Mouse (Mus musculus): ENCODE data around the gene Ptprt. TPM values are rescaled to one million over a fixed set of nuclear protein-coding genes. Genes with fewer than 3 reads are reported as not detected.

The Ptprt gene
- polyA plus RNA-seq, 1 experiment from 2014 or later, result 0.77 TPM

- Histone ChIP-seq H3K4me2 (no peak overlapping the region), H3K9ac (ENCODE audit: low read length) (no peak overlapping the region), H3K27ac (ENCODE audit: low read depth, low read length) (no peak overlapping the region), H3K36me3 (ENCODE audit: control insufficient read depth, insufficient read depth, low read length) (no peaks in the 10 kb centered on the region), H3K4me3 (ENCODE audit: low read depth, low read length) (no peak overlapping the region), H3K9me3 (ENCODE audit: control insufficient read depth, low read length) (no peaks in the 10 kb centered on the region), H3K27me3 (ENCODE audit: control insufficient read depth, insufficient read depth, low read length) (no peaks in the 10 kb centered on the region), H3K4me1 (ENCODE audit: control insufficient read depth, insufficient read depth, low read length) (no peaks in the 10 kb centered on the region)
- no peak for ATAC-seq (ENCODE audit: low FRiP score)
- whole genome bisulfite sequencing, result 79% methylated on average over 6 of the region's 6 CpGs
- no peak for DNase-seq (ENCODE audit: low spot score, missing footprints)
These were observed 92.4 kb downstream of the Ptprt start for GRCm38 (mm10) chr2:162568308-162569100.

- H3K27me3 ChIP-seq (ENCODE audit: control insufficient read depth, insufficient read depth, low read length), result no peaks in the 10 kb centered on the region
- DNase-seq (ENCODE audit: low spot score, missing footprints), result no peak
- 90% methylated on average over 8 of the region's 8 CpGs for WGBS
These were observed 112.6 kb downstream of the Ptprt start for GRCm38 (mm10) chr2:162548312-162548711.

GRCm38 (mm10) chr2:162531638-162532037 is 129.3 kb downstream of the Ptprt start:
- no peaks in the 10 kb centered on the region for H3K36me3 ChIP-seq (ENCODE audit: control insufficient read depth, insufficient read depth, low read length)
- no peak overlapping the region for H3K9ac ChIP-seq (ENCODE audit: low read length)
- DNase-seq (ENCODE audit: low spot score, missing footprints) (no peak), ATAC-seq (ENCODE audit: low FRiP score) (no peak)
- no peaks in the 10 kb centered on the region for H3K4me1 ChIP-seq (ENCODE audit: control insufficient read depth, insufficient read depth, low read length)
- H3K4me2 ChIP-seq, result no peak overlapping the region
- no peaks in the 10 kb centered on the region for H3K27me3 ChIP-seq (ENCODE audit: control insufficient read depth, insufficient read depth, low read length)
- H3K4me3 ChIP-seq (ENCODE audit: low read depth, low read length), result no peak overlapping the region
- H3K27ac ChIP-seq (ENCODE audit: low read depth, low read length), result no peak overlapping the region
- 77% methylated on average over 7 of the region's 7 CpGs for WGBS
- no peaks in the 10 kb centered on the region; the same call in 1 of the 2 replicates for H3K9me3 ChIP-seq (ENCODE audit: control insufficient read depth, low read length)

More at GRCm38 (mm10) chr2:162548312-162548711, 112.6 kb downstream of the Ptprt start:
- Histone ChIP-seq H3K9me3 (ENCODE audit: control insufficient read depth, low read length) (no peaks in the 10 kb centered on the region), H3K36me3 (ENCODE audit: control insufficient read depth, insufficient read depth, low read length) (no peaks in the 10 kb centered on the region), H3K4me1 (ENCODE audit: control insufficient read depth, insufficient read depth, low read length) (no peaks in the 10 kb centered on the region), H3K9ac (ENCODE audit: low read length) (no peak overlapping the region), H3K4me2 (no peak overlapping the region), H3K4me3 (ENCODE audit: low read depth, low read length) (no peak overlapping the region), H3K27ac (ENCODE audit: low read depth, low read length) (no peak overlapping the region)
- no peak for ATAC-seq (ENCODE audit: low FRiP score)

- no peak for ATAC-seq (ENCODE audit: low FRiP score)
- Histone ChIP-seq H3K27me3 (ENCODE audit: control insufficient read depth, insufficient read depth, low read length) (no peaks in the 10 kb centered on the region), H3K4me3 (ENCODE audit: low read depth, low read length) (no peak overlapping the region), H3K9ac (ENCODE audit: low read length) (no peak overlapping the region), H3K36me3 (ENCODE audit: control insufficient read depth, insufficient read depth, low read length) (no peaks in the 10 kb centered on the region), H3K27ac (ENCODE audit: low read depth, low read length) (no peak overlapping the region), H3K4me2 (no peak overlapping the region), H3K9me3 (ENCODE audit: control insufficient read depth, low read length) (no peaks in the 10 kb centered on the region), H3K4me1 (ENCODE audit: control insufficient read depth, insufficient read depth, low read length) (no peaks in the 10 kb centered on the region)
- DNase-seq (ENCODE audit: low spot score, missing footprints), result no peak
- WGBS, result 93% methylated on average over 3 of the region's 3 CpGs
These were observed 132.0 kb downstream of the Ptprt start for GRCm38 (mm10) chr2:162528911-162529310.

- Histone ChIP-seq H3K4me3 (ENCODE audit: low read depth, low read length) (no peak overlapping the region), H3K4me2 (no peak overlapping the region), H3K27ac (ENCODE audit: low read depth, low read length) (no peak overlapping the region), H3K36me3 (ENCODE audit: control insufficient read depth, insufficient read depth, low read length) (no peaks in the 10 kb centered on the region), H3K27me3 (ENCODE audit: control insufficient read depth, insufficient read depth, low read length) (no peaks in the 10 kb centered on the region), H3K9me3 (ENCODE audit: control insufficient read depth, low read length) (no peaks in the 10 kb centered on the region), H3K9ac (ENCODE audit: low read length) (no peak overlapping the region), H3K4me1 (ENCODE audit: control insufficient read depth, insufficient read depth, low read length) (no peaks in the 10 kb centered on the region)
- 91% methylated on average over 8 of the region's 8 CpGs for WGBS
- DNase-seq (ENCODE audit: low spot score, missing footprints) (no peak), ATAC-seq (ENCODE audit: low FRiP score) (no peak)
These were observed 145.0 kb downstream of the Ptprt start for GRCm38 (mm10) chr2:162515993-162516392.

GRCm38 (mm10) chr2:162513072-162513471 is 147.9 kb downstream of the Ptprt start:
- H3K27ac ChIP-seq (ENCODE audit: low read depth, low read length), result no peak overlapping the region
- H3K27me3 ChIP-seq (ENCODE audit: control insufficient read depth, insufficient read depth, low read length), result no peaks in the 10 kb centered on the region
- ATAC-seq (ENCODE audit: low FRiP score) (no peak), DNase-seq (ENCODE audit: low spot score, missing footprints) (no peak)
- no peaks in the 10 kb centered on the region for H3K9me3 ChIP-seq (ENCODE audit: control insufficient read depth, low read length)
- H3K4me1 ChIP-seq (ENCODE audit: control insufficient read depth, insufficient read depth, low read length), result no peaks in the 10 kb centered on the region; the same call in 1 of the 2 replicates
- no peak overlapping the region for H3K4me2 ChIP-seq
- WGBS, result 89% methylated on average over 4 of the region's 4 CpGs
- H3K36me3 ChIP-seq (ENCODE audit: control insufficient read depth, insufficient read depth, low read length), result no peaks in the 10 kb centered on the region
- H3K4me3 ChIP-seq (ENCODE audit: low read depth, low read length), result no peak overlapping the region
- no peak overlapping the region for H3K9ac ChIP-seq (ENCODE audit: low read length)

GRCm38 (mm10) chr2:162512094-162512493 is 148.9 kb downstream of the Ptprt start:
- 93% methylated on average over 1 of the region's 1 CpGs for WGBS
- Histone ChIP-seq H3K36me3 (ENCODE audit: control insufficient read depth, insufficient read depth, low read length) (no peaks in the 10 kb centered on the region), H3K4me2 (no peak overlapping the region), H3K9ac (ENCODE audit: low read length) (no peak overlapping the region), H3K27me3 (ENCODE audit: control insufficient read depth, insufficient read depth, low read length) (no peaks in the 10 kb centered on the region), H3K4me1 (ENCODE audit: control insufficient read depth, insufficient read depth, low read length) (peaks cover 2% of the 10 kb centered on the region; the same call in 1 of the 2 replicates), H3K4me3 (ENCODE audit: low read depth, low read length) (no peak overlapping the region), H3K9me3 (ENCODE audit: control insufficient read depth, low read length) (no peaks in the 10 kb centered on the region), H3K27ac (ENCODE audit: low read depth, low read length) (no peak overlapping the region)
- no peak for DNase-seq (ENCODE audit: low spot score, missing footprints)
- no peak for ATAC-seq (ENCODE audit: low FRiP score)

- no peak overlapping the region for H3K27ac ChIP-seq (ENCODE audit: low read depth, low read length)
- DNase-seq (ENCODE audit: low spot score, missing footprints) (no peak), ATAC-seq (ENCODE audit: low FRiP score) (no peak)
- no peak overlapping the region for H3K4me3 ChIP-seq (ENCODE audit: low read depth, low read length)
- H3K4me1 ChIP-seq (ENCODE audit: control insufficient read depth, insufficient read depth, low read length), result peaks cover 2% of the 10 kb centered on the region; the same call in 1 of the 2 replicates
- H3K4me2 ChIP-seq, result no peak overlapping the region
- no peak overlapping the region for H3K9ac ChIP-seq (ENCODE audit: low read length)
- H3K27me3 ChIP-seq (ENCODE audit: control insufficient read depth, insufficient read depth, low read length), result no peaks in the 10 kb centered on the region
- no peaks in the 10 kb centered on the region for H3K9me3 ChIP-seq (ENCODE audit: control insufficient read depth, low read length)
- 79% methylated on average over 5 of the region's 5 CpGs for WGBS
- H3K36me3 ChIP-seq (ENCODE audit: control insufficient read depth, insufficient read depth, low read length), result no peaks in the 10 kb centered on the region
These were observed 151.9 kb downstream of the Ptprt start for GRCm38 (mm10) chr2:162509016-162509415.

GRCm38 (mm10) chr2:162507664-162508063 is 153.3 kb downstream of the Ptprt start:
- ATAC-seq (ENCODE audit: low FRiP score), result no peak
- H3K4me1 ChIP-seq (ENCODE audit: control insufficient read depth, insufficient read depth, low read length), result peaks cover 2% of the 10 kb centered on the region; the same call in 1 of the 2 replicates
- no peaks in the 10 kb centered on the region for H3K27me3 ChIP-seq (ENCODE audit: control insufficient read depth, insufficient read depth, low read length)
- no peak overlapping the region for H3K4me3 ChIP-seq (ENCODE audit: low read depth, low read length)
- H3K4me2 ChIP-seq, result no peak overlapping the region
- no peak overlapping the region for H3K9ac ChIP-seq (ENCODE audit: low read length)
- no peaks in the 10 kb centered on the region for H3K9me3 ChIP-seq (ENCODE audit: control insufficient read depth, low read length)
- peak; percentile 88 for DNase-seq (ENCODE audit: low spot score, missing footprints)
- no peaks in the 10 kb centered on the region for H3K36me3 ChIP-seq (ENCODE audit: control insufficient read depth, insufficient read depth, low read length)
- 40% methylated on average over 10 of the region's 10 CpGs for whole genome bisulfite sequencing
- H3K27ac ChIP-seq (ENCODE audit: low read depth, low read length), result no peak overlapping the region

All from midbrain, embryonic 11.5 days (tissue).